Mouse (Mus musculus) kidney, adult 2 months (tissue): ENCODE measurements at regions not wholly inside any gene's neighbourhood (a gene's known extent, or its start where the extent isn't known, plus 50 kb on each side); places are given as distances from the start of the nearest gene placed in this dataset.
"Not testable (repeated sequence)": the region's sequence is repeated elsewhere in the genome, so short reads cannot be mapped to it uniquely, and the experiment has no call there.

Source experiments
- CTCF ChIP-seq: fragments of 200-500 bp; conservative IDR thresholded peaks from 2 replicates; pipeline ENCODE4 v1.5.1; 2011; ENCODE audit warnings: low read depth, mild to moderate bottlenecking, control low read depth, low read length, moderate library complexity, mixed read lengths; ENCODE audit not compliant: insufficient read depth, insufficient read length
- POLR2A ChIP-seq: fragments of 200-500 bp; IDR thresholded peaks from one replicate; pipeline ENCODE4 v1.6.1; 2011; ENCODE audit warnings: low read depth, low read length, control low read depth

DNA sequence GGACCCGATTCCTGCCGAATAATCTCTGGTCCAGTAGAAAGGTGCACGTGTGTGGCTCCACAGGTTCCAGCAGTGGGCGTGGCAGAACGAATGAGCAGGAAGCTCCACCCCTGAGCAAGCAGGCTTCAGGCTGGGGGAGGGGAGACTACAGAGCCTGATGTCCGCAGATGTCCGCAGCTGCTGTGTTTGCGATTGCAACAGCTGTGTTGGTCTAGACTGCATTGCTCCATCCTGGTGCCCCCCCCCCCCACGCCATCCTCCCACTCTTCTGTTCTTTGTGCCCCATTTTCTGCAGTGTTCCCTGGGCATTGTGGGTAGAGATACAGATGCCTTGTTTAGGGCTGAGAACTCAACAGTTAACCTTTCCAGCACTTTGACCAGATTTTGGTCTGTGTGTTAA lies 150.3 kb upstream of the Trpc7 start:
- TF ChIP-seq CTCF, POLR2A: not testable (repeated sequence)
